Mouse (Mus musculus) ES-E14 (cell line): ENCODE measurements around the gene Klre1. TPM values are rescaled to one million over a fixed set of nuclear protein-coding genes. Genes with fewer than 3 reads are reported as not detected.
"Not testable (repeated sequence)": the region's sequence is repeated elsewhere in the genome, so short reads cannot be mapped to it uniquely, and the experiment has no call there.

Experiments used
- DNase-seq: peaks from one replicate; pipeline ENCODE4 v3.0.0-alpha.2; 2013; ENCODE audit warnings: low read depth, low spot score
- H3K27ac ChIP-seq: 2 replicates; pipeline ENCODE4 v1.5.1; 2012; ENCODE audit warnings: low read depth, mild to moderate bottlenecking, low read length, moderate library complexity, mixed read lengths; ENCODE audit not compliant: poor library complexity, insufficient read depth, severe bottlenecking
- H3K36me3 ChIP-seq: 2 replicates; pipeline ENCODE4 v1.6.1; 2012; ENCODE audit warnings: mild to moderate bottlenecking, low read length, moderate library complexity, mixed read lengths; ENCODE audit not compliant: control insufficient read depth, poor library complexity, insufficient read depth, severe bottlenecking
- H3K4me1 ChIP-seq, 2 experiments: fragments of 150-350 bp in 1 of 2; sonication (generic) in 1 of 2; 2 replicates each; pipeline ENCODE4 v1.6.1; 2012; ENCODE audit warnings: low read length in 2 of 2, mild to moderate bottlenecking in 1 of 2, mixed read lengths in 1 of 2; ENCODE audit not compliant: control insufficient read depth in 2 of 2, insufficient read depth in 2 of 2, poor library complexity in 1 of 2
- H3K4me3 ChIP-seq, 2 experiments: fragments of 150-350 bp in 1 of 2; sonication (generic) in 1 of 2; 2 replicates each; pipeline ENCODE4 v1.5.1; 2012; ENCODE audit warnings: low read length in 2 of 2, low read depth in 1 of 2, mild to moderate bottlenecking in 1 of 2, mixed read lengths in 1 of 2; ENCODE audit not compliant: insufficient read depth in 1 of 2, poor library complexity in 1 of 2, severe bottlenecking in 1 of 2
- H3K9ac ChIP-seq: 2 replicates; pipeline ENCODE4 v1.6.1; 2012; ENCODE audit warnings: low read depth, mild to moderate bottlenecking, low read length, mixed read lengths; ENCODE audit not compliant: poor library complexity, insufficient read depth, severe bottlenecking
- H3K9me3 ChIP-seq: fragments of 150-350 bp; sonication (generic); 2 replicates; pipeline ENCODE4 v1.6.1; 2012; ENCODE audit warnings: low read depth, mild to moderate bottlenecking, low read length; ENCODE audit not compliant: control insufficient read depth, insufficient read depth
- CHD2 ChIP-seq: IDR thresholded peaks from 2 replicates; pipeline ENCODE4 v1.6.1; 2014; ENCODE audit warnings: mild to moderate bottlenecking, low read depth, low read length, inconsistent platforms
- HCFC1 ChIP-seq: IDR thresholded peaks from 2 replicates; pipeline ENCODE4 v1.6.1; 2012; ENCODE audit warnings: low read length, inconsistent platforms, borderline replicate concordance; ENCODE audit not compliant: insufficient read depth
- MAFK ChIP-seq: IDR thresholded peaks from 2 replicates; pipeline ENCODE4 v1.6.1; 2014; ENCODE audit warnings: mild to moderate bottlenecking, low read depth, low read length, inconsistent platforms; ENCODE audit not compliant: insufficient read depth
- ZC3H11A ChIP-seq: IDR thresholded peaks from 2 replicates; pipeline ENCODE4 v1.6.1; 2012; ENCODE audit warnings: low read depth, mild to moderate bottlenecking, inconsistent platforms, low read length, borderline replicate concordance
- ZNF384 ChIP-seq: IDR thresholded peaks from 2 replicates; pipeline ENCODE4 v1.6.1; 2012; ENCODE audit warnings: low read depth, low read length, inconsistent platforms
- in situ Hi-C, 2 experiments: fragments of 600-800 bp; cut with MboI; formaldehyde crosslinking; loops; one replicate each; pipeline ENCODE4 v1.15.1; 2025; ENCODE audit warnings: low sequenced_read_pairs in 2 of 2, inconsistent platforms in 1 of 2; ENCODE audit not compliant: unreplicated experiment in 2 of 2
- total RNA-seq: library from RNA; depleted of rRNA; stranded (reverse); fragments of 300-350 nt; gene quantifications from 2 replicates; pipeline ENCODE4 v1.2.3, GENCODE M21; 2012; rRNA removed

Klre1 gene
- total RNA-seq, 1 experiment, result not detected

DNA sequence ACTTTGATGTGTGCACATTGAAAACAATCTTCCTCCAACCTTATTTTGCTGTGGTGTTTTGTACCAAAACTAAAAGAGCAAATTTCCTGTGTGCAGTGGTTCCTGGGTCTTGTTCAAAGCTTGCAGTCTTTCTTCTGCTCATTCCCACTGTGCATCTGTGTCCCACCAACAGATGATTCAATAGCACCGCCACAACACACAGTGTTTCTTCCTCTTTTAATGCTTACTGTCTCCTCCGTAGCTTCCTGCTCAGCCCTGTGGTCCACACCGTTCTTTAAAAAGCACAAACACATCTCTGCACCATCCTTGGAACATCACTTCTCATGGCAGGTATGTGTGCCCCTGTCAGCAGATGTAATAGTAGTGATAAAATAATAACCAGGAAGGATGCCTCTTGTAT lies 13.8 kb downstream of the Klre1 start, which contains the start of gene Klrd1:
TSS of gene Klrd1 (plus strand) at position 275 of the 400 bp plus-strand sequence.
- no peak for DNase-seq
- no peak within 1 kb of the TSS for H3K27ac ChIP-seq
- H3K4me3 ChIP-seq, result no peak within 1 kb of the TSS
- no peak within 1 kb of the TSS for H3K9ac ChIP-seq
- TF ChIP-seq ZC3H11A (no peak), CHD2 (no peak), HCFC1 (no peak), ZNF384 (no peak), MAFK (no peak)
- H3K9me3 ChIP-seq, result no peaks in the 10 kb centered on the region
- in situ Hi-C loops, result no loop called here
- no peaks in the 10 kb centered on the region for H3K4me1 ChIP-seq
- no peaks in the 10 kb centered on the region for H3K36me3 ChIP-seq

DNA sequence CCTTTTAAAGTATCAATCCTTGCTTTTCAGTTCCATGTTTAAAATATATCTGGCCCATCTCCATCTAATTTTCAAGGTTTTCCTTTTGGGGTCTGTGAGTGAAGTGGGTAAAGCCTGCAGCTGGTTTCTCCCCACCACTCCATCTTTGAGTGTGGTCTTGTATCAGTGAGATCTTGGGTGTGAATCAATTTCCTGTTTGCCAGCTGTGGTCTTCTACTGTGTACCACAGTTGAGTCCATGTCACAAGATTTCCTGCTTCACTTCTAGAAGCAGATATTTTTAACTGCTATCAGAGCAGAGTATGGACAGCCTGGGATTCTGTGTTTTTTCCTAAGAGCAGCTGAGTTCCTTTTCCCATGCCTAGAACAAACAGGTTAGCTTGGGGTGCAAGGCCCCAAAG lies 30.7 kb downstream of the Klre1 start:
- H3K4me1 ChIP-seq, result no peaks in the 10 kb centered on the region
- H3K9ac ChIP-seq, result no peak overlapping the region
- no peaks in the 10 kb centered on the region for H3K36me3 ChIP-seq
- no peak overlapping the region for H3K27ac ChIP-seq
- H3K9me3 ChIP-seq, result no peaks in the 10 kb centered on the region
- H3K4me3 ChIP-seq, result no peak overlapping the region
- no peak for DNase-seq
- in situ Hi-C loops, result no loop called here
- TF ChIP-seq MAFK, result no peak
- no peak for TF ChIP-seq ZC3H11A
- TF ChIP-seq HCFC1, result no peak
- TF ChIP-seq ZNF384, result no peak
- TF ChIP-seq CHD2, result no peak

DNA sequence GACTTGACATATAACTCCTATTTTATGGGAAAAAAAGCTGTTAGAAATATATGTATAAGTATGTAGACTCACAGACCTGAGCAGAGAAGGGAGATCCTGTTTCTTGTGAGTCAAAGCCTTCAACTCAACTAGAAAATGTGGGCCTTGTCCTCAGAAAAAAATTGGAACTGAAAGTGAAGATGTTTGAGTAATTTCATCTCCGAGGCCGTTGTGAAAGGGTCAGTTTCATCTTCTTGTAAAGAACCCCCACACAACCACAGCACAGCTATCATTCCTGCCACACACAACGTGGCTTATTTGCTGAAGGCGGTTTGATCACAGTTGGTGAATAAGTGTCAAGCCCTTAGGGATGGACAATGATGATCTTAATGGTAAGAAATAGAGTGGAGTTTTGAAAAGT lies 46.0 kb downstream of the Klre1 start, which contains the start of gene Klrk1:
TSS of gene Klrk1 (minus strand) at position 130 of the 400 bp plus-strand sequence.
- Histone ChIP-seq H3K9ac (no peak within 1 kb of the TSS), H3K36me3 (no peaks in the 10 kb centered on the region), H3K4me1 (no peaks in the 10 kb centered on the region), H3K9me3 (no peaks in the 10 kb centered on the region), H3K4me3 (no peak within 1 kb of the TSS), H3K27ac (no peak within 1 kb of the TSS)
- in situ Hi-C loops, result no loop called here
- DNase-seq, result no peak
- TF ChIP-seq MAFK (no peak), HCFC1 (no peak), CHD2 (no peak), ZNF384 (no peak), ZC3H11A (no peak)

DNA sequence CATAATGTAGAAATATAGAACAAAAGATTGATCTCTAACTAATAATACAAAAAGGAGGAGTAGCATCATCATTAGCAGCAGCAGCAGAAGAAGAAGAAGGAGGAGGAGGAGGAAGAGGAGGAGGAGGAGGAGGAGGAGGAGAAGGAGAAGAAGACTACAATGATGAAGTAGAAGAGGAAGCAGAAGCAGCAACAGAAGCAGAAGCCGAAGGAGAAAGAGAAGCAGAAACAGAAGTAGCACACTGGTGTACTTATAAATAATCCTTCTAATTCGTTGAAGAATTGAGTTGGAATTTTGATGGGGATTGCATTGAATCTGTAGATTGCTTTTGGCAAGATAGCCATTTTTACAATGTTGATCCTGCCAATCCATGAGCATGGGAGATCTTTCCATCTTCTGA lies 53.3 kb downstream of the Klre1 start:
- H3K4me3 ChIP-seq, in situ Hi-C loops, H3K9me3 ChIP-seq, H3K36me3 ChIP-seq, H3K27ac ChIP-seq, H3K4me1 ChIP-seq, H3K9ac ChIP-seq, DNase-seq: not testable (repeated sequence)

Other genes starting within 250 kb of the Klre1 start
- not detected in 2 replicates for gene 4922502D21Rik, start 246.1 kb upstream of the Klre1 start, total RNA-seq
- gene Clec12a, start 235.2 kb upstream of the Klre1 start, total RNA-seq, result not detected in 2 replicates
- not detected in 2 replicates for gene Clec12b, start 192.0 kb upstream of the Klre1 start, total RNA-seq
- gene Clec1b, start 180.6 kb upstream of the Klre1 start, total RNA-seq, result not detected in 2 replicates
- not detected in 2 replicates for gene Clec9a, start 169.0 kb upstream of the Klre1 start, total RNA-seq
- not detected in 2 replicates for gene Clec1a, start 125.9 kb upstream of the Klre1 start, total RNA-seq
- gene Olr1, start 70.7 kb upstream of the Klre1 start, total RNA-seq, result 0.45 TPM in 1 of 2 replicates, not detected in the other
- not detected in 2 replicates for gene Tmem52b, start 65.3 kb upstream of the Klre1 start, total RNA-seq
- gene Gabarapl1, start 44.7 kb upstream of the Klre1 start, total RNA-seq, result 14.7 and 25.6 TPM in 2 replicates
- not detected in 2 replicates for gene Klrd1, start 13.9 kb downstream of the Klre1 start, total RNA-seq
- not detected in 2 replicates for gene Klrk1, start 46.0 kb downstream of the Klre1 start, total RNA-seq
- gene Klrc3, start 65.4 kb downstream of the Klre1 start, total RNA-seq, result not detected in 2 replicates
- gene Klrc2, start 82.8 kb downstream of the Klre1 start, total RNA-seq, result not detected in 2 replicates
- not detected in 2 replicates for gene Klrc1, start 101.1 kb downstream of the Klre1 start, total RNA-seq
- gene Klri1, start 139.2 kb downstream of the Klre1 start, total RNA-seq, result not detected in 2 replicates
- not detected in 2 replicates for gene Klri2, start 162.6 kb downstream of the Klre1 start, total RNA-seq
- gene Gm156, start 206.4 kb downstream of the Klre1 start, total RNA-seq, result not detected in 2 replicates